Mouse (Mus musculus): Measurements from ENCODE around the gene Gm28044.
"Not testable (repeated sequence)": the region's sequence is repeated elsewhere in the genome, so short reads cannot be mapped to it uniquely, and the experiment has no call there.

DNA sequence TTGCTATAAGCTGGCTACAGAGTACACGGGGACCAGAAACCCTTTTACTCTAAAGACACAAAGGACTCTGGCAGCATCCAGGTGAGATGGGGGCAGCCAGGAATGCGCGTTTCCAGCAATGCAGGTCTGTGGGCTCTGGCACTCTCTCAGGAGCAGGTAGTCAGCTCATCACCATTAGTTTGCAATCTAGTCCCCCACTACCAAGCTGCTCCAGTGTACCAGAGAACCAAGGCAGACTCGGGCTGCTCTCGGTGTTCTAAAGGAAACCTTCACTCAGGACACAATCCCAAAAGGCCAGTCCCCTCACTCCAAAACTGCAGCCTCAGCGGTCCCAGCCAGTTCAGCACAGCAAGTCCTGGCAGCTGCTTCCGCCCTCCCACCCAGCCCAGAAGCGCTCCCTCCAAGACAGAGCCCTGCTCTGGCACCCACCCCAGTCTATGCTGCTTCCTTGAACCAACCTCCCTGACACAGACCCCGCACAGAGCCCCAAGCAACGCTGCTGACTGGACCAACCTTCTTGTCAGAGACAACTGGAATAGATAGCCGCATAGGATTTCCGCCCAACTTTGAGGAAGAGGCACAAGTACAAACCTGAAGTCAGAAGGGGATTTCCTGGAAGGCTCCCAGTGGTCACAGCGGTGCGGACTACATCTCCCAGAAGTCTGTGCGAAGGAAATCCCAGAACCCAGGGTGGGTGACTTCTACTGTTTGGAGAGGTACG lies 39.0 kb upstream of the Gm28044 start, which contains the start of gene Zfp429:
- 0 out of 2 replicates have a peak, but pooled peaks have one; percentile 11 for TF ChIP-seq POLR2A (IDR thresholded peaks at IDR 0.05; ENCODE audit: borderline replicate concordance, extremely low read depth, low read depth, low read length)
- TF ChIP-seq CTCF (IDR thresholded peaks at IDR 0.05; ENCODE audit: insufficient read depth, low read length), result not testable (repeated sequence)

All from lung, adult 2 months (tissue).